Mouse (Mus musculus): ENCODE measurements around the gene Itga10.

DNA sequence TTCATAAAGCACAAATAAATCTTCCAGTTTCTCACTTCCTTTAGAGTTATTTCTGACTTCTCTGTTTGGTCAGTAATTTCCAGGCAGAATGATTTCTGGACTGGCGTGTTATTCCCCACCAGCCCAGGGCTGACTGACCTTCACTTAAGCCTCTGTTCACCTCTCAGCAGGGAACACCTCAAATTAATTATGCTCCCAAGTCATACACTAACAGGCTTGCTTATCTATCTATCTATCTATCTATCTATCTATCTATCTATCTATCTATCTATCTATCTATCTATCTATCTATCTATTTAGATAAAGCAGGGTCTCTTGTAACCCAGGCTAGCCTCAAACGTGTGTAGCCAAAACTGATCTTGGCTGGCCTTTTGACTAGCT, 63.3 kb downstream of the Itga10 start:
- TF ChIP-seq POLR2A (IDR thresholded peaks at IDR 0.05; ENCODE audit: insufficient read depth, low read depth, low read length) (no peak), CTCF (IDR thresholded peaks at IDR 0.05; ENCODE audit: insufficient read depth, low read depth, low read length) (no peak)
